Mouse (Mus musculus): ENCODE measurements at regions not wholly inside any gene's neighbourhood (a gene's known extent, or its start where the extent isn't known, plus 50 kb on each side); places are given as distances from the start of the nearest gene placed in this dataset.
A peak's percentile ranks its signal among the peaks of the same experiment; 100 is the strongest.

GRCm38 (mm10) chr2:40000456-40000855 lies 774.2 kb upstream of the Ppp6c start:
- 52% methylated on average over 1 of the region's 1 CpGs for WGBS
- ATAC-seq (no peak), DNase-seq (peak; percentile 0)
- Histone ChIP-seq H3K9me3 (ENCODE audit: low read length) (no peaks in the 10 kb centered on the region), H3K36me3 (ENCODE audit: insufficient read depth) (no peaks in the 10 kb centered on the region), H3K4me1 (ENCODE audit: insufficient read depth) (no peaks in the 10 kb centered on the region), H3K27me3 (ENCODE audit: insufficient read depth, low read length) (no peaks in the 10 kb centered on the region), H3K4me2 (ENCODE audit: low read depth) (no peak overlapping the region), H3K9ac (no peak overlapping the region), H3K4me3 (ENCODE audit: low read depth, low read length) (no peak overlapping the region), H3K27ac (ENCODE audit: low read depth, low read length) (no peak overlapping the region)
- no peak for TF ChIP-seq CTCF (IDR thresholded peaks at IDR 0.05; ENCODE audit: low read depth)

Data from forebrain, postnatal 0 days (tissue).